Mouse (Mus musculus): ENCODE measurements at regions not wholly inside any gene's neighbourhood (a gene's known extent, or its start where the extent isn't known, plus 50 kb on each side); places are given as distances from the start of the nearest gene placed in this dataset.
"Not testable (repeated sequence)": the region's sequence is repeated elsewhere in the genome, so short reads cannot be mapped to it uniquely, and the experiment has no call there.

GRCm38 (mm10) chr13:72292361-72292760, 328.8 kb upstream of the Irx1 start:
- no peak for TF ChIP-seq FLI1 (IDR thresholded peaks at IDR 0.05; ENCODE audit: low read length)
- no peak for TF ChIP-seq GATA1 (IDR thresholded peaks at IDR 0.05; ENCODE audit: borderline replicate concordance, low read length)
- Histone ChIP-seq H3K27me3 (replicated peaks) (no peaks in the 10 kb centered on the region), H3K4me3 (replicated peaks) (no peak overlapping the region), H3K9me3 (peaks cover 38% of the 10 kb centered on the region), H3K36me3 (replicated peaks; ENCODE audit: low read length) (no peaks in the 10 kb centered on the region), H3K4me1 (no peaks in the 10 kb centered on the region)

GRCm38 (mm10) chr13:72293059-72293694, 329.7 kb upstream of the Irx1 start:
- Histone ChIP-seq H3K36me3 (replicated peaks; ENCODE audit: low read length) (no peaks in the 10 kb centered on the region), H3K4me3 (replicated peaks) (no peak overlapping the region), H3K4me1 (no peaks in the 10 kb centered on the region), H3K27me3 (replicated peaks) (no peaks in the 10 kb centered on the region), H3K9me3 (peaks cover 36% of the 10 kb centered on the region)
- no peak for TF ChIP-seq FLI1 (IDR thresholded peaks at IDR 0.05; ENCODE audit: low read length)
- no peak for TF ChIP-seq GATA1 (IDR thresholded peaks at IDR 0.05; ENCODE audit: borderline replicate concordance, low read length)

GRCm38 (mm10) chr13:72298264-72298870, 330.3 kb upstream of the Irx2 start:
- Histone ChIP-seq H3K9me3 (peaks cover 44% of the 10 kb centered on the region), H3K36me3 (replicated peaks; ENCODE audit: low read length) (no peaks in the 10 kb centered on the region)

GRCm38 (mm10) chr13:72299660-72300059, 329.0 kb upstream of the Irx2 start:
- no peaks in the 10 kb centered on the region for H3K4me1 ChIP-seq
- no peak for TF ChIP-seq FLI1 (IDR thresholded peaks at IDR 0.05; ENCODE audit: low read length)
- TF ChIP-seq GATA1 (IDR thresholded peaks at IDR 0.05; ENCODE audit: borderline replicate concordance, low read length) = no peak
- H3K36me3 ChIP-seq (replicated peaks; ENCODE audit: low read length) = no peaks in the 10 kb centered on the region
- H3K4me3 ChIP-seq (replicated peaks) = peak overlapping the region; percentile 62
- peaks cover 51% of the 10 kb centered on the region for H3K9me3 ChIP-seq
- H3K27me3 ChIP-seq (replicated peaks) = no peaks in the 10 kb centered on the region

More at GRCm38 (mm10) chr13:72298264-72298870, 330.3 kb upstream of the Irx2 start:
- no peak for TF ChIP-seq FLI1 (IDR thresholded peaks at IDR 0.05; ENCODE audit: low read length)
- no peak for TF ChIP-seq GATA1 (IDR thresholded peaks at IDR 0.05; ENCODE audit: borderline replicate concordance, low read length)
- no peak overlapping the region for H3K4me3 ChIP-seq (replicated peaks)
- no peaks in the 10 kb centered on the region for H3K27me3 ChIP-seq (replicated peaks)
- no peaks in the 10 kb centered on the region for H3K4me1 ChIP-seq

GRCm38 (mm10) chr13:72301114-72301513, 327.5 kb upstream of the Irx2 start:
- peaks cover 50% of the 10 kb centered on the region for H3K9me3 ChIP-seq
- H3K4me1 ChIP-seq = no peaks in the 10 kb centered on the region

GRCm38 (mm10) chr13:72301841-72302240, 326.8 kb upstream of the Irx2 start:
- Histone ChIP-seq H3K4me1 (no peaks in the 10 kb centered on the region), H3K27me3 (replicated peaks) (no peaks in the 10 kb centered on the region), H3K4me3 (replicated peaks) (no peak overlapping the region), H3K9me3 (peaks cover 51% of the 10 kb centered on the region), H3K36me3 (replicated peaks; ENCODE audit: low read length) (no peaks in the 10 kb centered on the region)
- TF ChIP-seq GATA1 (IDR thresholded peaks at IDR 0.05; ENCODE audit: borderline replicate concordance, low read length) = no peak
- TF ChIP-seq FLI1 (IDR thresholded peaks at IDR 0.05; ENCODE audit: low read length) = no peak

More at GRCm38 (mm10) chr13:72301114-72301513, 327.5 kb upstream of the Irx2 start:
- no peak for TF ChIP-seq FLI1 (IDR thresholded peaks at IDR 0.05; ENCODE audit: low read length)
- TF ChIP-seq GATA1 (IDR thresholded peaks at IDR 0.05; ENCODE audit: borderline replicate concordance, low read length) = no peak
- Histone ChIP-seq H3K36me3 (replicated peaks; ENCODE audit: low read length) (no peaks in the 10 kb centered on the region), H3K4me3 (replicated peaks) (no peak overlapping the region), H3K27me3 (replicated peaks) (no peaks in the 10 kb centered on the region)

GRCm38 (mm10) chr13:72302436-72303125, 326.0 kb upstream of the Irx2 start:
- Histone ChIP-seq H3K9me3 (peaks cover 48% of the 10 kb centered on the region), H3K4me3 (replicated peaks) (no peak overlapping the region), H3K4me1 (no peaks in the 10 kb centered on the region), H3K27me3 (replicated peaks) (no peaks in the 10 kb centered on the region), H3K36me3 (replicated peaks; ENCODE audit: low read length) (no peaks in the 10 kb centered on the region)
- no peak for TF ChIP-seq GATA1 (IDR thresholded peaks at IDR 0.05; ENCODE audit: borderline replicate concordance, low read length)
- no peak for TF ChIP-seq FLI1 (IDR thresholded peaks at IDR 0.05; ENCODE audit: low read length)

GRCm38 (mm10) chr13:72303126-72303760, 325.4 kb upstream of the Irx2 start:
- Histone ChIP-seq H3K4me3 (replicated peaks) (no peak overlapping the region), H3K36me3 (replicated peaks; ENCODE audit: low read length) (no peaks in the 10 kb centered on the region), H3K4me1 (no peaks in the 10 kb centered on the region), H3K9me3 (peaks cover 52% of the 10 kb centered on the region), H3K27me3 (replicated peaks) (no peaks in the 10 kb centered on the region)
- no peak for TF ChIP-seq FLI1 (IDR thresholded peaks at IDR 0.05; ENCODE audit: low read length)
- no peak for TF ChIP-seq GATA1 (IDR thresholded peaks at IDR 0.05; ENCODE audit: borderline replicate concordance, low read length)

GRCm38 (mm10) chr13:72324041-72324690, 304.5 kb upstream of the Irx2 start:
- no peaks in the 10 kb centered on the region for H3K4me1 ChIP-seq
- TF ChIP-seq FLI1 (IDR thresholded peaks at IDR 0.05; ENCODE audit: low read length) (no peak), GATA1 (IDR thresholded peaks at IDR 0.05; ENCODE audit: borderline replicate concordance, low read length) (no peak)
- no peaks in the 10 kb centered on the region for H3K36me3 ChIP-seq (replicated peaks; ENCODE audit: low read length)
- H3K27me3 ChIP-seq (replicated peaks) = no peaks in the 10 kb centered on the region
- peaks cover 32% of the 10 kb centered on the region for H3K9me3 ChIP-seq
- H3K4me3 ChIP-seq (replicated peaks) = no peak overlapping the region

GRCm38 (mm10) chr13:72326201-72326600, 302.4 kb upstream of the Irx2 start:
- not testable (repeated sequence) for H3K4me3 ChIP-seq (replicated peaks); H3K27me3 ChIP-seq (replicated peaks); H3K36me3 ChIP-seq (replicated peaks; ENCODE audit: low read length); H3K4me1 ChIP-seq
- H3K9me3 ChIP-seq = peaks cover 37% of the 10 kb centered on the region
